Mouse (Mus musculus) forebrain, embryonic 16.5 days (tissue): ENCODE measurements around the gene Myt1. TPM values are rescaled to one million over a fixed set of nuclear protein-coding genes. Genes with fewer than 3 reads are reported as not detected.

Experiments
- ATAC-seq: fragments of 200-750 bp; cut with Nextera tagmentation; 2 replicates; pipeline ENCODE4 v1.8.0; 2017; ENCODE audit warnings: mild to moderate bottlenecking, moderate library complexity
- H3K27ac ChIP-seq: fragments of 300-500 bp; sonication (generic); 2 replicates; pipeline ENCODE4 v1.5.1; 2014; ENCODE audit warnings: low read length, control low read depth
- H3K27me3 ChIP-seq: fragments of 300-500 bp; sonication (generic); replicated peaks from 2 replicates; pipeline ENCODE4 v1.6.1; 2014; ENCODE audit warnings: low read length; ENCODE audit not compliant: control insufficient read depth, insufficient read depth
- H3K36me3 ChIP-seq: fragments of 300-500 bp; sonication (generic); 2 replicates; pipeline ENCODE4 v1.6.1; 2014; ENCODE audit not compliant: control insufficient read depth, insufficient read depth
- H3K4me1 ChIP-seq: fragments of 300-500 bp; sonication (generic); replicated peaks from 2 replicates; pipeline ENCODE4 v1.6.1; 2014; ENCODE audit warnings: low read length; ENCODE audit not compliant: control insufficient read depth, insufficient read depth
- H3K4me2 ChIP-seq: fragments of 300-500 bp; sonication (generic); 2 replicates; pipeline ENCODE4 v1.6.1; 2014; ENCODE audit warnings: mild to moderate bottlenecking, low read length, control low read depth
- H3K4me3 ChIP-seq: fragments of 300-500 bp; sonication (generic); replicated peaks from 2 replicates; pipeline ENCODE4 v1.5.1; 2014; ENCODE audit warnings: mild to moderate bottlenecking, low read length, control low read depth
- H3K9ac ChIP-seq: fragments of 300-500 bp; sonication (generic); replicated peaks from 2 replicates; pipeline ENCODE4 v1.6.1; 2014; ENCODE audit warnings: low read depth, low read length, control low read depth
- H3K9me3 ChIP-seq: fragments of 300-500 bp; sonication (generic); 2 replicates; pipeline ENCODE4 v1.6.1; 2016; ENCODE audit warnings: low read length; ENCODE audit not compliant: control insufficient read depth
- WGBS: fragments of 180-500 bp; shearing (Covaris S2); extraction: QIAGEN DNeasy Blood & Tissue Kit; methylation state at CpG from one replicate; pipeline ENCODE4 v1.1.7; 2014; 5-methylcytosine and 5-hydroxymethylcytosine counted together
- polyA plus RNA-seq: library from polyadenylated mRNA; unstranded; fragments of >200 nt; fragmentation: Nextera tagmentation; extraction: Ambion mirVana; gene quantifications from 2 replicates; pipeline ENCODE4 v1.2.1, GENCODE M21; 2015

The Myt1 gene
- polyA plus RNA-seq, 1 experiment from 2014 or later = 24.2 TPM

- H3K4me1 ChIP-seq = peaks cover 8% of the 10 kb centered on the region
- ATAC-seq = no peak
- no peaks in the 10 kb centered on the region for H3K27me3 ChIP-seq
- H3K4me3 ChIP-seq = no peak overlapping the region
- no peak overlapping the region for H3K4me2 ChIP-seq
- H3K9me3 ChIP-seq = no peaks in the 10 kb centered on the region
- H3K9ac ChIP-seq = no peak overlapping the region
- peaks cover 25% of the 10 kb centered on the region for H3K36me3 ChIP-seq
- WGBS = 97% methylated on average over 2 of the region's 2 CpGs
- no peak overlapping the region for H3K27ac ChIP-seq
These were observed 107.9 kb downstream of the Myt1 start for GRCm38 (mm10) chr2:181871039-181871438.

Other genes starting within 250 kb of the Myt1 start
- 221 and 239 TPM in 2 replicates for gene Dnajc5, start 242.8 kb upstream of the Myt1 start, polyA plus RNA-seq
- 58.5 and 69.8 TPM in 2 replicates for gene Uckl1, start 178.4 kb upstream of the Myt1 start, polyA plus RNA-seq
- gene Prpf6, start 171.5 kb upstream of the Myt1 start, polyA plus RNA-seq = 74.5 and 80.1 TPM in 2 replicates
- gene Zfp512b, start 170.5 kb upstream of the Myt1 start, polyA plus RNA-seq = 60.6 and 79.8 TPM in 2 replicates
- gene Samd10, start 164.1 kb upstream of the Myt1 start, polyA plus RNA-seq = 99.8 and 128 TPM in 2 replicates
- 0.49 TPM in 1 of 2 replicates, not detected in the other for gene Gm29797, start 106.3 kb upstream of the Myt1 start, polyA plus RNA-seq
- gene Sox18, start 91.7 kb upstream of the Myt1 start, polyA plus RNA-seq = 13.8 and 15.3 TPM in 2 replicates
- gene Tcea2, start 83.0 kb upstream of the Myt1 start, polyA plus RNA-seq = 58.3 and 60.5 TPM in 2 replicates
- gene Rgs19, start 69.4 kb upstream of the Myt1 start, polyA plus RNA-seq = 61.2 and 63.3 TPM in 2 replicates
- not detected in 2 replicates for gene Lkaaear1, start 64.9 kb upstream of the Myt1 start, polyA plus RNA-seq
- 46.8 and 64.1 TPM in 2 replicates for gene Oprl1, start 48.3 kb upstream of the Myt1 start, polyA plus RNA-seq
- 48.4 and 57.0 TPM in 2 replicates for gene Pcmtd2, start 74.5 kb downstream of the Myt1 start, polyA plus RNA-seq
- 105 and 112 TPM in 2 replicates for gene Polr3k, start 101.0 kb downstream of the Myt1 start, polyA plus RNA-seq
- not detected in 2 replicates for gene Gm14496, start 227.8 kb downstream of the Myt1 start, polyA plus RNA-seq